Mouse (Mus musculus) lung, adult 18-20 months (tissue): Measurements from ENCODE around the gene Ucn.

Source experiments
- DNase-seq, 2 experiments: peaks; one replicate each; pipeline ENCODE4 v3.0.0; 2022; ENCODE audit warnings: mixed read lengths in 2 of 2

Ucn gene

GRCm38 (mm10) chr5:31138241-31138967, at the start of gene Ucn:
Gene Ucn, minus strand, starts transcription at chr5:31138829.
- no peak for DNase-seq

- DNase-seq: no peak
Measured at GRCm38 (mm10) chr5:31183678-31184077, 45.0 kb upstream of the Ucn start.

- no peak for DNase-seq
Measured at GRCm38 (mm10) chr5:31181183-31181770, 42.6 kb upstream of the Ucn start.

- peak; percentile 93 to 95 for DNase-seq
Measured at GRCm38 (mm10) chr5:31179766-31180630, 41.4 kb upstream of the Ucn start, which contains the start of the genes Gm29609 and Gtf3c2. Gene Gm29609, minus strand, starts transcription at chr5:31179911. Gene Gtf3c2, minus strand, starts transcription at chr5:31180144.

GRCm38 (mm10) chr5:31179301-31179765, 40.7 kb upstream of the Ucn start:
- no peak for DNase-seq

GRCm38 (mm10) chr5:31168630-31169029, 30.0 kb upstream of the Ucn start:
- DNase-seq: peak in 1 of 2 experiments; percentile 34

- no peak for DNase-seq
Measured at GRCm38 (mm10) chr5:31164878-31165277, 26.2 kb upstream of the Ucn start.

GRCm38 (mm10) chr5:31162462-31162861, 23.8 kb upstream of the Ucn start:
- DNase-seq: no peak

GRCm38 (mm10) chr5:31154152-31154553, 15.5 kb upstream of the Ucn start, which contains the start of gene Mpv17:
Gene Mpv17, minus strand, starts transcription at chr5:31154251.
- DNase-seq: peak; percentile 90 to 92

GRCm38 (mm10) chr5:31153516-31154151, 15.0 kb upstream of the Ucn start:
- peak in 1 of 2 experiments; percentile 10 for DNase-seq

GRCm38 (mm10) chr5:31151746-31152145, 13.1 kb upstream of the Ucn start:
- peak in 1 of 2 experiments; percentile 14 for DNase-seq

GRCm38 (mm10) chr5:31149781-31150180, 11.2 kb upstream of the Ucn start:
- peak in 1 of 2 experiments; percentile 21 for DNase-seq

- no peak for DNase-seq
Measured at GRCm38 (mm10) chr5:31138968-31139425, 368 bp upstream of the Ucn start.

- no peak for DNase-seq
Measured at GRCm38 (mm10) chr5:31137658-31138057, 971 bp downstream of the Ucn start.

GRCm38 (mm10) chr5:31136730-31137424, 1.8 kb downstream of the Ucn start:
- no peak for DNase-seq

- DNase-seq: no peak
Measured at GRCm38 (mm10) chr5:31126050-31126449, 12.6 kb downstream of the Ucn start.

- no peak for DNase-seq
Measured at GRCm38 (mm10) chr5:31123481-31123880, 15.1 kb downstream of the Ucn start.

GRCm38 (mm10) chr5:31121111-31121510, 17.5 kb downstream of the Ucn start:
- no peak for DNase-seq

- no peak for DNase-seq
Measured at GRCm38 (mm10) chr5:31116912-31117311, 21.7 kb downstream of the Ucn start.

- DNase-seq: no peak
Measured at GRCm38 (mm10) chr5:31116354-31116753, 22.3 kb downstream of the Ucn start, which contains the start of gene Trim54. Gene Trim54, plus strand, starts transcription at chr5:31116712.

- no peak for DNase-seq
Measured at GRCm38 (mm10) chr5:31110781-31111180, 27.8 kb downstream of the Ucn start.
